Mouse (Mus musculus) ES-E14 (cell line): ENCODE results near the gene Gm49486. TPM values are rescaled to one million over a fixed set of nuclear protein-coding genes. Genes with fewer than 3 reads are reported as not detected.
A peak's percentile ranks its signal among the peaks of the same experiment; 100 is the strongest.

Source experiments
- DNase-seq: peaks from one replicate; pipeline ENCODE4 v3.0.0-alpha.2; 2013; ENCODE audit warnings: low read depth, low spot score
- H3K27ac ChIP-seq: 2 replicates; pipeline ENCODE4 v1.5.1; 2012; ENCODE audit warnings: low read depth, mild to moderate bottlenecking, low read length, moderate library complexity, mixed read lengths; ENCODE audit not compliant: poor library complexity, insufficient read depth, severe bottlenecking
- H3K36me3 ChIP-seq: 2 replicates; pipeline ENCODE4 v1.6.1; 2012; ENCODE audit warnings: mild to moderate bottlenecking, low read length, moderate library complexity, mixed read lengths; ENCODE audit not compliant: control insufficient read depth, poor library complexity, insufficient read depth, severe bottlenecking
- H3K4me1 ChIP-seq, 2 experiments: fragments of 150-350 bp in 1 of 2; sonication (generic) in 1 of 2; 2 replicates each; pipeline ENCODE4 v1.6.1; 2012; ENCODE audit warnings: low read length in 2 of 2, mild to moderate bottlenecking in 1 of 2, mixed read lengths in 1 of 2; ENCODE audit not compliant: control insufficient read depth in 2 of 2, insufficient read depth in 2 of 2, poor library complexity in 1 of 2
- H3K4me3 ChIP-seq, 2 experiments: fragments of 150-350 bp in 1 of 2; sonication (generic) in 1 of 2; 2 replicates each; pipeline ENCODE4 v1.5.1; 2012; ENCODE audit warnings: low read length in 2 of 2, low read depth in 1 of 2, mild to moderate bottlenecking in 1 of 2, mixed read lengths in 1 of 2; ENCODE audit not compliant: insufficient read depth in 1 of 2, poor library complexity in 1 of 2, severe bottlenecking in 1 of 2
- H3K9ac ChIP-seq: 2 replicates; pipeline ENCODE4 v1.6.1; 2012; ENCODE audit warnings: low read depth, mild to moderate bottlenecking, low read length, mixed read lengths; ENCODE audit not compliant: poor library complexity, insufficient read depth, severe bottlenecking
- H3K9me3 ChIP-seq: fragments of 150-350 bp; sonication (generic); 2 replicates; pipeline ENCODE4 v1.6.1; 2012; ENCODE audit warnings: low read depth, mild to moderate bottlenecking, low read length; ENCODE audit not compliant: control insufficient read depth, insufficient read depth
- CHD2 ChIP-seq: IDR thresholded peaks from 2 replicates; pipeline ENCODE4 v1.6.1; 2014; ENCODE audit warnings: mild to moderate bottlenecking, low read depth, low read length, inconsistent platforms
- HCFC1 ChIP-seq: IDR thresholded peaks from 2 replicates; pipeline ENCODE4 v1.6.1; 2012; ENCODE audit warnings: low read length, inconsistent platforms, borderline replicate concordance; ENCODE audit not compliant: insufficient read depth
- MAFK ChIP-seq: IDR thresholded peaks from 2 replicates; pipeline ENCODE4 v1.6.1; 2014; ENCODE audit warnings: mild to moderate bottlenecking, low read depth, low read length, inconsistent platforms; ENCODE audit not compliant: insufficient read depth
- ZC3H11A ChIP-seq: IDR thresholded peaks from 2 replicates; pipeline ENCODE4 v1.6.1; 2012; ENCODE audit warnings: low read depth, mild to moderate bottlenecking, inconsistent platforms, low read length, borderline replicate concordance
- ZNF384 ChIP-seq: IDR thresholded peaks from 2 replicates; pipeline ENCODE4 v1.6.1; 2012; ENCODE audit warnings: low read depth, low read length, inconsistent platforms
- in situ Hi-C, 2 experiments: fragments of 600-800 bp; cut with MboI; formaldehyde crosslinking; loops; one replicate each; pipeline ENCODE4 v1.15.1; 2025; ENCODE audit warnings: low sequenced_read_pairs in 2 of 2, inconsistent platforms in 1 of 2; ENCODE audit not compliant: unreplicated experiment in 2 of 2
- total RNA-seq: library from RNA; depleted of rRNA; stranded (reverse); fragments of 300-350 nt; gene quantifications from 2 replicates; pipeline ENCODE4 v1.2.3, GENCODE M21; 2012

Gene Gm49486
- total RNA-seq, 1 experiment, result 0.36 TPM

- H3K36me3 ChIP-seq, result no peaks in the 10 kb centered on the region
- H3K4me3 ChIP-seq, result peak overlapping the region; percentile 22 to 33; a peak in 1 of 4 replicates
- TF ChIP-seq ZC3H11A, result no peak
- TF ChIP-seq MAFK, result no peak
- TF ChIP-seq HCFC1, result no peak
- TF ChIP-seq ZNF384, result no peak
- no peak for DNase-seq
- peaks cover 0 to 5% of the 10 kb centered on the region in 2 experiments; a peak in 2 of 4 replicates for H3K4me1 ChIP-seq
- no peaks in the 10 kb centered on the region for H3K9me3 ChIP-seq
- no peak overlapping the region for H3K9ac ChIP-seq
- no peak overlapping the region for H3K27ac ChIP-seq
- in situ Hi-C loops, result no loop called here
Observed at GRCm38 (mm10) chr15:79192450-79192849, 36.7 kb upstream of the Gm49486 start.

- Histone ChIP-seq H3K36me3 (no peaks in the 10 kb centered on the region), H3K27ac (no peak overlapping the region), H3K4me1 (peaks cover 0 to 5% of the 10 kb centered on the region in 2 experiments; a peak in 2 of 4 replicates), H3K9ac (peak overlapping the region; percentile 4; the same call in 1 of the 2 replicates), H3K4me3 (peak overlapping the region; percentile 22 to 33; a peak in 1 of 4 replicates), H3K9me3 (no peaks in the 10 kb centered on the region)
- no peak for TF ChIP-seq CHD2
- no peak for TF ChIP-seq ZNF384
- no peak for TF ChIP-seq HCFC1
- no peak for TF ChIP-seq ZC3H11A
- no peak for TF ChIP-seq MAFK
- in situ Hi-C loops, result no loop called here
- no peak for DNase-seq
Observed at GRCm38 (mm10) chr15:79192885-79193845, 36.0 kb upstream of the Gm49486 start.

GRCm38 (mm10) chr15:79194048-79194447 is 35.1 kb upstream of the Gm49486 start:
- Histone ChIP-seq H3K27ac (no peak overlapping the region), H3K4me3 (no peak overlapping the region), H3K9me3 (no peaks in the 10 kb centered on the region), H3K36me3 (no peaks in the 10 kb centered on the region), H3K4me1 (peaks cover 0 to 5% of the 10 kb centered on the region in 2 experiments; a peak in 2 of 4 replicates), H3K9ac (no peak overlapping the region)
- TF ChIP-seq MAFK, result no peak
- TF ChIP-seq ZC3H11A, result no peak
- no peak for TF ChIP-seq ZNF384
- TF ChIP-seq HCFC1, result no peak
- no peak for TF ChIP-seq CHD2
- DNase-seq, result no peak
- in situ Hi-C loops, result no loop called here

- H3K36me3 ChIP-seq, result no peaks in the 10 kb centered on the region
- TF ChIP-seq HCFC1 (no peak), CHD2 (no peak), ZC3H11A (no peak), MAFK (no peak), ZNF384 (no peak)
- no peaks in the 10 kb centered on the region for H3K9me3 ChIP-seq
- H3K4me3 ChIP-seq, result no peak overlapping the region
- DNase-seq, result no peak
- no peak overlapping the region for H3K9ac ChIP-seq
- peaks cover 0 to 5% of the 10 kb centered on the region in 2 experiments; a peak in 2 of 4 replicates for H3K4me1 ChIP-seq
- in situ Hi-C loops, result no loop called here
- H3K27ac ChIP-seq, result no peak overlapping the region
Observed at GRCm38 (mm10) chr15:79194946-79195345, 34.2 kb upstream of the Gm49486 start.
